Mouse (Mus musculus) right cerebral cortex, postnatal 25 days (tissue): ENCODE measurements at regions not wholly inside any gene's neighbourhood (a gene's known extent, or its start where the extent isn't known, plus 50 kb on each side); places are given as distances from the start of the nearest gene placed in this dataset.
"Not testable (repeated sequence)": the region's sequence is repeated elsewhere in the genome, so short reads cannot be mapped to it uniquely, and the experiment has no call there.

ENCODE experiments used
- DNase-seq: peaks from one replicate; pipeline ENCODE4 v3.0.0; 2022

DNA sequence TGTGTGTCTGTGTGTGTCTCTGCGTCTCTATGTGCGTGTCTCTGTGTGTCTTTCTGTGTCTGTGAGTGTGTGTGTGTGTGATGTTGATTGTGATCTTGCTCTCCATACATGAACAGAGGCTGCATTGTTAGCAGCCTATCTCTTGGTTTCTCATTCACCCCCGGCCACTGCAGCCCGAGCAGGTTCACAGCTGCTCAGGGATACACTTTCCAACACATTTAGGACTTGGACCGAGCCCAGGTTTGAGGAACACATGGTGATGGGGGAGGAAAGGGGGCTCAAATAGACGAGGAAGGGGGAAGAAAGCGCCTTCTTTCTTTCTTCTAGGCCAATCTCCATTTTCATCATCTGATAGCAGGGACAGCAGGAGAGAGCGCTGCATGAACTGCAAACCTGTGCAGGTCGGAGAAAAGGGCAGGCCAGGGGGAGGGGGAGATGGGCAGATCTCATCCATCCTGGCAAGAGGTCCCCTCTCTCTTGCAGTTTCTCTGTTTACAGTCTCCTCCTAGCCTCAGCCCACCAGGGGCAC lies 123.2 kb downstream of the Zfp36l1 start:
- no peak for DNase-seq

DNA sequence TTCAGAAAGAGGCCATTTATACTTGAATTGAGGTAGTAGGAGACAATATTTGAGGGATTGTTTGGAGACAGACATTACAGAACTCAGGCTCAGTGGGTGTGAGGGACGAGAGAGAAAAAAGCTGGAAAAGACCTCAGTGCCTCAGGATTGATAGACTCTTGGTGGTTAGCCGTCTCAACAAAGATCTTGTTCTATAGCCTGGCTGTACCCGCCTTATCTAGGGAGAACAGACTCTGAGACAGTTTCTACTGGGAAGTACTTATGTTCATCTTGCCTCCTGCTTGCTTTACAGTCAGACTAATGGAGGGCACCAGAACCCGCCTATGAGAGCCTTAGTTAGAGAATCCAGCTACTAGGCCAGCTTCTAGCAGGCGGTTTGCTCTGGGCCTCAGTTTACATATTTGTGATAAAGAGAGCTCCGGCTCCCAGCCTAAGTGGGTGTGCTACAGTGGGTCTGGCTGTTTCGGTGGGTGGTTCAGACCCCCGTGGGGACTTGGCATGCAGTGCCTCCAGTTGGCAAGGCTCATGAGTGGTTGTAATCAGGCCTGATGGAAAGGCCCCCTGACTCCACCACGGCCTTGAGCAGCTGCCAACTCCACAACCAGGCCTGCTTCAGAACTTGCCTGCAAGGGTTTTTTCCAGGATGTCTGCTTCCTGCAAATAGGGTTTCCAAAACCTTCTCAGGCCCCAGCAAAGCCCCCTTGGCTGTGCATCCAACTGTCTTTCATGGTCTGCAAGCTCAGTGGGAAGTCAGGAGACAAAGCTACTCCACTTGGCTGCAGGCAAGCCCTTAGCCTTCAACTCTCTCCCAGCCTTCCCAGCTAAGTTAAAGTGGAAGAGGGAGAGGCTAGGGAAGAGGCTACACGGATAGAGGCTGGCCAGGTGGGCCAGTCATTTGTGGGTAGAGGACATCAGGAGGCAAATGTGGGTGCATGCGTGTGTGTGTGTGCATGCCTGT lies 124.1 kb downstream of the Zfp36l1 start:
- no peak for DNase-seq

- DNase-seq: no peak
These were observed 126.4 kb downstream of the Zfp36l1 start for GRCm38 (mm10) chr12:79986241-79986976.

DNA sequence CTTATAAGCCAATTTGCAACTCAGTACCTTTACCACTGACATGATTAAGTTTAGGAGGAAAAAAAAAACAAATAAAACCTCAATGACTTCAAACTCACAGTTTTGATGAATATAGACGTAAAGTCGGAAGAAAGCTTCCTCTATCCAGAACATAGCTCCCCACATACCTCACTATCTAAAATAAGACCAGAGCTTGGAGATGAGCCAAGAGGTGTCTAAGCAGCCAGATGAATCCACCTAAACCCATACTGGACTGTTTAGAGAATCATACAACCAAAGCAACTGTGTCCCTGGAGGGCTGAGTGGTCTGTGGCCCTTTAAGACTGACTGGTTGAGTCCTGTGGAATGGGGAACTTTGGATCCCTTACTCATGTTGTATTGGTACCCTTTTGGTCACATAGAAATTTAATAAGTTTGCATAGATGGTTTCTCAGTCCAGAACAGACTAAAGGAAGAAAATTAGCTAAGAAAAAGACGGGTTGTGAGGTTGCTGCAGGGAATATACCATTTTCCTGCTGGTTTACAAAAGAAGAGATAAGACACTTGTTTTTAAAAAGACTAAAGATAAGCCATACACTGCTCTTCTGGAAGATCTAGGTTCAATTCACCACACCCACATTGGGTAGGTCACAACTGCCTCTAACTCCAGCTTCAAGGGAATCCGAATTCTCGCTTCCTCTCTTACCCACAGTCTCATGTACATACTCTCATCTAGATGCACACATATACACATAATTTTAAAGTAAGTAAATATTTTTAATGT lies 127.6 kb downstream of the Zfp36l1 start:
- no peak for DNase-seq

DNA sequence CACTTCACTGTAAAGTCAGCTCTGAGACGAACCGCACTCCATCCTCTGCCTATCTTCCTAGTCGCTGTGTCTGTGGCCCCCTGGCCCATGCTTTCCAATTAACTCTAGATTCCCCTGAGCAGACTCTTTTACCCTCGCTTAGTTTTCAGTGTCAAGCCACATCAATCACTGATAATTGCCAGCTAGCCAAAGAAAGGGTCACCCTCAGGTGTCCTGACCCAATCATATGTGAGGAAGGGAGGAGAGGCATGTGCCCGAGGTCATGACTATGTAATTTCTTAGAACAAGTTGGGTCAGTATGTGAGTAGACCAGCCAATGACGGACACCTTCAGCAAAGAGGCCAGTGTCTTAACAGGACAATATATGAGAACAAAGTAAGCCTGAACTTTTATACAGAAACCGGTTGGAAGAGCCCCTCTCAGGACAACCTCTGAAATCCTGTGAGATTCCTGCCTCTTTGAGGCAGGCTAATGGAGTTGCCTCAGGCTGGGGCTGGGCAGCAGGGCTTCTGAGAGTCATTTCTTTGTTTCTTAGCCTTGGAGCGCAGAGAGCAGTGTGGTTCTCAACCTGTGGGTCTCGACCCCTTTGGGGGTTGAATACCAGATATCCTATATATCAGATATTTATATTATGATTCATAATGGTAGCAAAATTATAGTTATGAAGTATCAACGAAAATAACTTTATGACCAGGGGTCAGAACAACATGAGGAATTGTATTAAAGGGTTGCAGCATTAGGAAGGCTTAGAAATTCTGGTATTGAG lies 128.6 kb downstream of the Zfp36l1 start:
- DNase-seq: no peak

GRCm38 (mm10) chr12:79983232-79983631 lies 129.6 kb downstream of the Zfp36l1 start:
- DNase-seq: no peak

DNA sequence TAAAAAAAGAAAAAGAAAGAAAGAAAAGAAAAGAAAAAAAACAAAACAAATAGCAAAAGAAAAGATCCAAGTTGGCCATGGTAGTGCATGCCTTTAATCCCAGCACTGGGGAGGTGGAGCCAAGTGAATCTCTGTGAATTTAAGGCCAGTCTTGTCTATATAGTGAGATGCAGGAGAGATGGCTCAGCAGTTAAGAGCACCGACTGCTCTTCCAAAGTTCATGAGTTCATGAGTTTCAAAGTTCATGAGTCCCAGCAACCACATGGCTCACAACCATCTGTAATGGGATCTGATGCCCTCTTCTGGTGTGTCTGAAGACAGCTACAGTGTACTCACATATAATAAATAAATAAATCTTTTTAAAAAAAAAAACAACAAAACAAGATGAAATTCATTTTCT lies 130.3 kb downstream of the Zfp36l1 start:
- DNase-seq: not testable (repeated sequence)

- DNase-seq: no peak
These were observed 132.1 kb downstream of the Zfp36l1 start for GRCm38 (mm10) chr12:79980711-79981110.

- no peak for DNase-seq
These were observed 135.7 kb downstream of the Zfp36l1 start for GRCm38 (mm10) chr12:79977136-79977535.

GRCm38 (mm10) chr12:79975466-79976239 lies 137.2 kb downstream of the Zfp36l1 start:
- DNase-seq: no peak

GRCm38 (mm10) chr12:79975050-79975449 lies 137.8 kb downstream of the Zfp36l1 start:
- no peak for DNase-seq

DNA sequence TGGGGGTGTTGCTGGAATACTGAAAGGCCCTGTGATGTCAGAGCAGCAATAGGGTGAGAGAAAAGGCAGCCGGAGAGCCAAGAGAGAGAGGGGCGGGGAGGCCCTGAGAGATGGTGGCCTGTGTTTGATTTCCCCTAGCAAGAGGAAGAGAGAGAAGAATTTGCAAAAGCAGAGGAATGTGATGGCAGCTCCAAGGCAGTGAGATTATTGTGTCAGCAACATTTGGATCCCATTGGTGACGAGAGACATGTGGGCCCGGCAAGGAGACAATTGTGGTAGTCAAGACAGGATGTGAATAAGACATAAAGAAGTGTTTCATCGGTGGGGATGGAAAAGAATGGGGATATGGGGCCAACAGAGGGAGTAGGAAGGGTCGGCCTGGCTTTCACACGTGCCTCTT lies 138.3 kb downstream of the Zfp36l1 start:
- no peak for DNase-seq

GRCm38 (mm10) chr12:79973566-79974230 lies 139.1 kb downstream of the Zfp36l1 start:
- no peak for DNase-seq

DNA sequence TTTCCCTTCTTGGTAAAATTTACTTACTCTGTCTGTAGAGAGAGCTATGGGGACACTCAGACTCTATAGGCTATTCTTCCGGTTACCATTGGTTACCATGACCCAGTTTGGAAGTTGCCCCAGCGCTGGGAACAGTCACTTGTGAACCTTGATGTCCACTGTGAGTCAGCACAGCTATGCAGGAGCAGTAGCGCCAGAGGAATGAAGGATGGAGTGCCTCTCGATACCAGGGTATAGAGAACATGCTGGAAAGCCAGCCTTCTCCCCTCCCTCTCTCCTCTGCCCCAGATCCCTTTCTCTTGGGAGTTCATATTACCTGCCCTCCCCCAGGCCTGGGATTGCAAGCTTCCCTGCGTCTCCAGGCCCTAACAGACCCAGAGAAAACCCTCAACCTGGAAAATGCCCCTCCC lies 141.8 kb downstream of the Zfp36l1 start:
- DNase-seq: no peak

DNA sequence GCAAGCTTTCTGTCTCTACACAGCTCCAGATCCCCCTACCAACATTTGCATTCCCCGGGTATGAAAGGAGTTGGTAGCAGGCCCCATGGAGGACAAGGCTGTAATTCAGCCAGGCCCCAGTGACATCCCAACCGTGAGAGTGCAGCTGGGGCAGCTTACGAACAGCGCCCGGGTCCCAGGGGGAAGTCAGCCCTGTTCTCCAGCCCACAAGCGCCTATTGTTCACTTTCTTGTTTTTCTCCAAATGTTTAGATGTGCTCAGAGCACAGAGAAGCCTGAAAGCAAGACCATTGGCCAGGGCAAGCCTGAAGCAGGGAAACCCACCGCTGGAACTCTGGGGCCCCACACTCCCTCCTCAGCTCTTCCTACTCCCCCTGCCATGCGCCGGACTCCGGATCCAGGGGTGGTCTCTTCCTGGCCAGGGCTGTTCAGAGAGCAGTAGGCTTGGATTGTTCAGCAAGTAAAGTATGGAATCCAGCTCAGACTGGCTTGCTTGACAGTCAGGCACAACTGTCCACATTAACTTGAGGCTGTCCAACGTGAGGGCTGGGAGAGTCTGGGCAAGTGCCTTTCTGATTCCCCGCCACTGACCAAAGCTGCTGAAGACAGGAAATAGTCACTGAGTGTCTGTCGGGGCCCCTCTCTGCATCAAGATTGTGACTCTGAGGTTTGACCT lies 142.4 kb downstream of the Zfp36l1 start:
- DNase-seq: no peak

DNA sequence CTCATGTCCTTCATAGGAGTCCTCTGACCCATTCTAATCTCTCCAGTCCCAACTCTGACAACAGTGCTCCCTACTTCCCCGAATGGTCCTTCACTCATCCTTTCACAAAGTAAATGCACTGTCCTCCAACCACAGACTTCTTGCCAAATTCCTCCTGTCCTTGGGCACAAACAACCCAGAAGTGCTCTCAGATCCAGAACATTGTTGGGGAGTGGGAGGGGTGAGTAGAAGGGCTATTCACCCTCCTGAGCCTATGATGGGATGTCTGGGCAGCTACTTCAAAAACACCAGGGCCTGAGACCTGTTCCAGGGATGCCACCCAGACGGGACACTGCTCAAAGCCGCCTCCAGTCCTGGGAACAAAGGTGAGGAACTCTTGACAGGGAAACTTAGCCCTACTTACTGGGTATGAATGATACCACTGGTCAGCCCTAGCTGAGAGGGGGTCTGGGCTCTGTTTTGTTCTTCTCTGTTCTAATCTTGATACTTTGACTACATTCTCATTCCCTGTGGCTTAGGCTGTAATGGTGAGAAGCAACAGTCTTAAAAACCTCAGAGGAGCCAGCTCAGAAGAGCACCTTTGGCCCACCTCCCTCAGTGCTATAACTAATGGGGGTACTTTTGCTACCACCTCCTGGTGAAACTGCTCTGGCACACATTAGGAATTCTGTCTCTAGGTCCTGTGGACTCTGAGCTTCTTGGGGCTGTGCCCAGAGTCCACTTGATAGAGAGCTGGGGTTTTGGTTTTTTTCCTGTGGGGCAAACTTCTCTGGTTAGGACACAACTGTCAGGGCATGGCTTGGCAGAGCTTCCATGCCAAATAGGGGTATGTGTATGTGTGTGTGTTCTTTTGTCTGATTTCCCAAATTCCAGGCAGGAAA lies 143.2 kb downstream of the Zfp36l1 start:
- no peak for DNase-seq

GRCm38 (mm10) chr12:79968676-79969075 lies 144.1 kb downstream of the Zfp36l1 start:
- no peak for DNase-seq

DNA sequence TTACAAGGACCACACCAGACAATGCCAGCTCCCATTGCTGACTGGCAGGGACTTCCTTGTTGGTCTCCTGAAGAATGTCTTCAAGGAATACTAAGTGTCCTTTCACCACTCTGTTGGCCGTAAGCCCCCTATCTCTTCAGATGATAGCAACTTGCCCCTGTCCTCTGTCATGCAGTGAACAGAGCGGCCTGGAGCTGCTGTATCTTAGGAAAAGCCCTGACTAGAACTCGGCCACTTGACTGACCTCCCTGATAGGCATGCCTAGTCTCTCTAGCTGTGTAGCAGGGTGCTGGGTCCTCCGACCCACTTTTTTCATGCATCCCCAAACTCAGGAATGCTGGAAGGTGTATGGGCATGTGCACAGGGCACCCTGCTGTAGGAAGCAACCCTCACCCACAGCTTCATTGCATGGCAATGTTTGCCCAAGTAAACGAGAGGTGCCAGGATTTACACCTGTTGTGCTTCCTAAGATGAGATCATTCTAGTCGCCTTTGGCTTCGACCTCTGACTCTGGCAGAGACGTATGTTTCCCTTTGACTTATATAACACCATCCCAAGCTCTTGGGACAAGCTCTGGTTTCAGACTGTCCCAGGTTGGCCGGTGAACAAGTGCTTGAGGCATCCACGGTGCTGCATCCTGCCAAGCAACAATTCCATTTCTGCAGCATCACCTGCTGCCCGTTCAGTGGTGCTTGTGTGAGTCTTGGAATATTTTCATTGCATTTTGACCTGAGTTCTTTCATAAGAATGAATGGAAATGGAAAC lies 145.1 kb downstream of the Zfp36l1 start:
- no peak for DNase-seq
